Mouse (Mus musculus): ENCODE measurements around the gene Atf2.

The Atf2 gene

DNA sequence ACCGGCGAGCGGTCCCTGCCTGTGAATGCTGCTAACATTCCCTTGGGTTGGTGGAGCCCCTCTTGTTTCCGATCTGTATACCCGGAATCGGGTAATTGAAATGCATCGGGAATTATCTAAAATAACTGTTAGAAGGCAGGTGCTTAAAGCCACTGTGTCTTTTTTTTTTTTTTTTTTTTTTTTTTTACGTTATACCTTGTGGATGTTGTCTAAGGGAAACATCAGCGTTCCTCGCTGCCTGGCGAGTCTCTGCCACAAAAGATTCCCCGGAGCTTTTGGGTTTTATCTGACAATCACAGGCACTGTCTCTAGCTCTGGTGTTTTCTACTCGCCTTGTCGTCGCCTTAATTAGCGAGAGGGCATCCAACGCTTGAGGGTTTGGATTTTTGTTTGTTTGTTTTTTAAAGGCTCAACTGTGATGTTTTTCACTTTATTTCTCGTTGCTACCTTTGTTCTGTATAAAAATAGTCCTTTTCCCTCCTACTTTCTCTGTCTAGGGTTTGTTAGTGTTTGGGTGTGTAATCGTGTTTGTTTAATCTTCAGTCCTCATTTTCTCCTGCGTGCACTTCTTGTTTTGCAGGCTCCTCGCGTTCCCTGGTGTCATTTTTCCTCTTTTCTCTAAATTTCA, 116.6 kb downstream of the Atf2 start:
- no peak for DNase-seq (ENCODE audit: low spot score)

DNA sequence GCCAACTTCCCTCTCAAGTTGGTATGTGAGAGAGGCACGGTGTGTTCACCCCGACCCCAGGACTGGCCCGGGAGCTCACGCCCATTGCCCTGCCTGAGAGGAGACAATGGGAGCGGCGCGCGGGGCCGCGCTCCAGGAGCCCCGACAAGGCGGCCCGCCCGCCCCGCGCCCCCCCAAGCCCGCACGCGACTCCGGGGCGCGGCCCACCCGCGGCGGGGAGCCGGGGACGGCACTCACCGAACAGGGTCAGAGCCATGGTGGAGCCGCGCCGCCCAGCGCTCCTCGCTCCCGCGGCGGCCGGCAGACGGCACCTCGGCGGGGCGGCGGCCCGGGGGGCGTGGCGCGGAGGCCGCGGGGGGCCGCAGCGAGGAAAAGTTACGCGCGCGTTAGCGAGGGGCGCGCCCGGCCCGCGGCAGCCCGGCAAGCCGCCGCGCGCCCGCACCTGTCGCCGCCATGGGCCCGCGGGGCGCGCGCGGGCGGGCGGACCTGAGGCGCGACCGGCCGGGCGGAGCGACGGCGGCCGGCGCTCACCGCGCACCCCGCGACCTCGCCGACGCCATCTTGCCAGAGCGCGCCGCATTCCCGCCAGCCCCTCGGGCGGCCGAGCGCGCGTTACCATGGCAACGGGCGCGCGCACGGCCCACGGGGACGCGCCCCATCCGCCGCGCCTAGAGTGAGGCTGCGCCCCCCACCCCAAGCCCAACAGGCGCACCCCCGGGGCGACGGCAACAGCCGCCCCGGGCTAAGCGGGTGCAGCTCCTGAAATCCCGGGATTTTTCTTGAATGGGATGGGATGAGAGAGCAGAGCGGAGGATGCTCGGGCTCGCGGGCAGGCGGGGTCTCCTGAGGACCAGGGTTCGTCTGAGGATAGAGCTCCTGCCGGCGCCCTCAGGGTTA, 117.4 kb downstream of the Atf2 start, which contains the start of gene Chn1:
Gene Chn1 (minus strand): TSS at position 561 of the 897 bp plus-strand sequence.
- DNase-seq (ENCODE audit: low spot score), result no peak

DNA sequence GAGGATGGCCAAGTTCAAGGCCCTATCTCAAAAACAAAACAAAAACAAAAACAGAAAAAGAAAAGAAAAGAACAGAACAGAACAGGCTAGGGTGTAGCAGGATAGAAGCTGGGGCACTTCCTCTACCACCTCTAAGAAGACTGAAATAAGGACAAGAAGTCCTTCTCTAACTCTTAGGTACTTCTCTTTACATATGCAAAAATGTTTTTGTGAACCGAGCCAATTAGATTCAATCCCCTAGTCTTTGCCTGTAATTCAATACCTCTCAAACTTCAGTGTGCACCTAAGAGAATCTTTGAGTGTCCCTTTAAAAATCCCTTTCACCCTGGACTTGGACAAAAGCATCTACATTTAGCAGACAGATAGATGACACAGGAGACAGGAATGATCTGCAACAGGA, 119.5 kb downstream of the Atf2 start:
- no peak for DNase-seq (ENCODE audit: low spot score)

DNA sequence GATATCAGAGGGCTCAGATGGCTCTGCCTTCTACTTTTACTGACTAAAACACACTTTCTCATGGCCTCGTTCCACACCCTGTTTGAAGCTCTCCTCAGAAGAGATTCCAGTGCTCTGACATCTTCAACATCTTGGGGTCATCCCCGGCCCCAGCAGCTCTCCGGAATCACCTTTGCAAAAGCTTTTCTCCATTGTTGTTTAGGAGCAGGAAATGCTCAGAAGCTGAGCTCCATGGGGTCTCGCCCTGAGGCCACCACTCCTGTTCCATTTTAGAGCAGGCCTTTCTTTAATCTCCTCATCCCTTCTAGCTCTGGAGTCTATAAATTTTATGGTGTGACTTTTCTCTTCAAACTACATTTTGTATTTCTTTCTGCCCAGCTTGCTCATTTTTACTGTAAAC, 123.8 kb downstream of the Atf2 start:
- DNase-seq (ENCODE audit: low spot score), result no peak

Data from c-Kit-positive CD71-positive TER-119-positive erythroid progenitor cells, embryonic 14.5 days (primary cell).